Mouse (Mus musculus) left cerebral cortex, postnatal 25 days (tissue): ENCODE measurements around the gene 4930535I16Rik. TPM values are rescaled to one million over a fixed set of nuclear protein-coding genes. Genes with fewer than 3 reads are reported as not detected.

Experiments used
- DNase-seq, 2 experiments: peaks; one replicate each; pipeline ENCODE4 v3.0.0; 2022; ENCODE audit warnings: low spot score in 2 of 2, mixed read lengths in 1 of 2
- intact Hi-C: fragments of 180-260 bp; cut with DNase I; formaldehyde crosslinking; loops from one replicate; pipeline ENCODE4 v1.15.1; 2025
- total RNA-seq, 2 experiments: library from RNA; stranded (reverse); gene quantifications; 2 replicates each; pipeline ENCODE4 v1.2.3; 2021

The 4930535I16Rik gene
- total RNA-seq, 2 experiments from 2014 or later = not detected

- no peak for DNase-seq
- intact Hi-C loops = no loop called here
Observed at GRCm38 (mm10) chr4:123912431-123912830, 5.4 kb downstream of the 4930535I16Rik start.

- intact Hi-C loops = no loop called here
- DNase-seq = no peak
Observed at GRCm38 (mm10) chr4:123911503-123911902, 6.3 kb downstream of the 4930535I16Rik start.

- DNase-seq = no peak
- intact Hi-C loops = no loop called here
Observed at GRCm38 (mm10) chr4:123905126-123905668, 12.6 kb downstream of the 4930535I16Rik start.

GRCm38 (mm10) chr4:123904333-123905125 is 13.3 kb downstream of the 4930535I16Rik start, which contains the start of gene Mycbp:
Gene Mycbp, plus strand, starts transcription at chr4:123904832.
- intact Hi-C loops = no loop called here

GRCm38 (mm10) chr4:123903432-123903831 is 14.4 kb downstream of the 4930535I16Rik start:
- intact Hi-C loops = no loop called here
- no peak for DNase-seq

More at GRCm38 (mm10) chr4:123904333-123905125, 13.3 kb downstream of the 4930535I16Rik start, which contains the start of gene Mycbp:
- peak; percentile 99 for DNase-seq

GRCm38 (mm10) chr4:123898696-123899095 is 19.1 kb downstream of the 4930535I16Rik start:
- DNase-seq = peak; percentile 34 to 51
- intact Hi-C loops = loop anchor here (1.0 to 2.0 kb wide), 3 partner anchors 79 to 148 kb away; partner anchors contain the start of gene Akirin1

- intact Hi-C loops = no loop called here
- no peak for DNase-seq
Observed at GRCm38 (mm10) chr4:123894295-123894694, 23.5 kb downstream of the 4930535I16Rik start.

GRCm38 (mm10) chr4:123893726-123894125 is 24.1 kb downstream of the 4930535I16Rik start:
- no peak for DNase-seq
- intact Hi-C loops = no loop called here

Other genes with a start within 250 kb of the 4930535I16Rik start
- gene Macf1, start 233.7 kb downstream of the 4930535I16Rik start, total RNA-seq = 100 to 1,000 TPM; 202 to 222 TPM
- gene Ndufs5, start 199.8 kb downstream of the 4930535I16Rik start, total RNA-seq = 100 to 1,000 TPM; 184 to 187 TPM
- 10 to 100 TPM; 63.4 to 65.5 TPM for gene Akirin1, start 167.7 kb downstream of the 4930535I16Rik start, total RNA-seq
- gene Rhbdl2, start 130.1 kb downstream of the 4930535I16Rik start, total RNA-seq = 1 to 10 TPM; 1.3 to 1.4 TPM
- not detected for gene 4933427I04Rik, start 58.3 kb downstream of the 4930535I16Rik start, total RNA-seq
- 10 to 100 TPM; 11.2 to 13.3 TPM for gene Mycbp, start 13.2 kb downstream of the 4930535I16Rik start, total RNA-seq
- gene Rragc, start 576 bp downstream of the 4930535I16Rik start, total RNA-seq = 10 to 100 TPM; 58.4 to 63.8 TPM